Mouse (Mus musculus): ENCODE results near the gene Pkn1. TPM values are rescaled to one million over a fixed set of nuclear protein-coding genes. Genes with fewer than 3 reads are reported as not detected.

Pkn1 gene
- polyA plus RNA-seq, 1 experiment = 174 TPM

DNA sequence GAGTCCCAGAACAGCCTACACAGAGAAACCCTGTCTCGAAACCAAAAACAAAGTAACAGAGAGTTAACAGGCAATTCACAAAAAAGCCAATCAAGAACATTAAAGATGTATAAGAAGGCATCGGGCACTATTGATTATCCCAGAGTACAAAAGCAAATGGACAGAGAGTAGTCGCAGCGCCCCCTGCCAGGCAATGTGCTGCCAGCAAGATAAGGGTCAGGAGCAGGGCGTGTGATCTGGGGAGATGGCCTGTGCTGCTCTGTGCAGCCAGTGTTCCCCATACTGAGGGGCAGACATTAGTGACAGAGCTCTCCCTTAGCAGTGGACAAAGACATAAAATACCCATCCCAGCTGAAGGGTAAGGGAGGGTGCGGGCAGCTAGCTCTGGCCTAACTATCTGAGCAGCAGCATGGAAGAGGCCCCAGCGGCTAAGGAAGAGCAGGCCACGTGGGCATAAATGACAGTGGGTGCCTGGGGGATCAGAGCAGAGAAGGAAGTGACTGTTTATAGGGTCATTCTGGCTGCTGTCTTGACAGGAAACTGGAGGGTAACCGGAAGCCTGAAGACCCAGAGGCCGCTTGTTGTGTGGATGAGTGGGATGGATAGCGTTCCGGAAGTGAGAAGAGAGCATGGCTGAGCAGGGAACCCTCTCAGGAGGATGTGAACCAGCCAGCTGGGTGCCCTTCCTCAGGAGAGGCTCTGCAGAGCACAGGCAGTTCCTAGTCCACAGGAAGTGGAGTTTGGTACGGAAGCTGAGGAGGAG lies 42.3 kb downstream of the Pkn1 start:
- H3K27ac ChIP-seq (ENCODE audit: insufficient read depth, low read depth, low read length) = no peak overlapping the region
- no peak overlapping the region for H3K4me3 ChIP-seq (ENCODE audit: insufficient read depth, low read length)
- peaks cover 10% of the 10 kb centered on the region for H3K4me1 ChIP-seq (ENCODE audit: control insufficient read depth, insufficient read depth, low read length)

DNA sequence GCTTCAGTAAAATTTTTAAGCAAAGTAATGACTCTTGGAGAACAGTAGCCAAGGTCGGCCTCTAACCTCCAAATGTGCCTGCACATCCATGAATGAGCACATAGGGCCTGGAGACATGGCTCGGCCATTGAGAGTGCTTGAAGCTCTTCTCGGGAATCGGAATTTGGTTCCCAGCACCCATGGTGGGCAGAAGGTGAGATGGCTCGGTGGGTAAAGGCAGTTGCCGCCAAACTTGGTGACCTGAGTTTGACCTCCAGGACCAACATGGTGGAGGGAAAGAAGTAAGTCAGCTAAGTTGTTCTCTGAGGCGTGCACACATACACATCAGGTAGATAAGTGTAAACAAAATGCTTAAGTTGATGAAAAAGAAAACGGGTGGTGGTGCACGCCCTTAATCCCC lies 42.9 kb downstream of the Pkn1 start:
- TF ChIP-seq CTCF (IDR thresholded peaks at IDR 0.05; ENCODE audit: low read depth, low read length) = no peak
- TF ChIP-seq POLR2A (IDR thresholded peaks at IDR 0.05; ENCODE audit: borderline replicate concordance, low read depth, low read length) = no peak
- Histone ChIP-seq H3K4me3 (ENCODE audit: insufficient read depth, low read length) (no peak overlapping the region), H3K4me1 (ENCODE audit: control insufficient read depth, insufficient read depth, low read length) (peaks cover 10% of the 10 kb centered on the region), H3K27ac (ENCODE audit: insufficient read depth, low read depth, low read length) (no peak overlapping the region)

More for the DNA sequence above, 42.3 kb downstream of the Pkn1 start:
- TF ChIP-seq POLR2A (IDR thresholded peaks at IDR 0.05; ENCODE audit: borderline replicate concordance, low read depth, low read length) (no peak), CTCF (IDR thresholded peaks at IDR 0.05; ENCODE audit: low read depth, low read length) (no peak)

DNA sequence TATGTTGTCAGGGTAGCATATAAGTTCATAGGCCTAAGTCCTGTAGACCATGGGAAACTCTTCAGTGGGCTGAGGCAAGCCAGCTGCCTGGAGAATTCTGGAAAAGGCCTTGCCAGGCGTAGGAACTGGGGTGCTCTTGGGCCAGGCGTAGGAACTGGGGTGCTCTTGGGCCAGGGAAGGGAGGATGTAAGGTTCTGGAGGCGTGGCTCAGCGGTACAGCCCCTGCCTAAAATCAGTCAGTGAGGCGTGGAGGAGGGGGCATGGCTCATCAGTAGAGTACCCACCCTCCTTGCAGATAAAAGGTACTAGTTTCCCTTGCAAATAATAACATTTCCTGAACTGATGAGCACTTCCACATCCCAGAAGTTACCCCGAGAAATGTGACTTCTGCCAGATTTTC lies 44.3 kb downstream of the Pkn1 start:
- TF ChIP-seq CTCF (IDR thresholded peaks at IDR 0.05; ENCODE audit: low read depth, low read length) (no peak), POLR2A (IDR thresholded peaks at IDR 0.05; ENCODE audit: borderline replicate concordance, low read depth, low read length) (no peak)
- Histone ChIP-seq H3K4me3 (ENCODE audit: insufficient read depth, low read length) (no peak overlapping the region), H3K4me1 (ENCODE audit: control insufficient read depth, insufficient read depth, low read length) (peaks cover 10% of the 10 kb centered on the region), H3K27ac (ENCODE audit: insufficient read depth, low read depth, low read length) (no peak overlapping the region)

DNA sequence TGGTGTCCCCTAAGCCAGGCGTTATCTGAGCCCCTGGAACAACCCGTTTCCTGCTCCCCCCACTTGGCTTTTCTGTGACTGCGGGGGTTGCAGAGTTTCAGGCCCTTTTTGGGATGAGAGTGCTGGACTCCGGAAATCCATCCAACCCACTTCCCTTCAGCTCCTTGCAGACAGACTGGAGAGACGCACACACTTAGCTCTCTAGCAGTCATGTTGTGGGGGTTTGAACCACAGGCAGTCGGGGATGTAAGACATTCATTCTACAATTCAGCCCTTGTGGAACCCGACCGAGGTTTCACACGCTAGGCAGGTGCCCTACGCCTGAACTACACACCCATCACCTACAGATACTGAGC lies 45.3 kb downstream of the Pkn1 start:
- Histone ChIP-seq H3K4me3 (ENCODE audit: insufficient read depth, low read length) (peak overlapping the region; percentile 89), H3K4me1 (ENCODE audit: control insufficient read depth, insufficient read depth, low read length) (peaks cover 10% of the 10 kb centered on the region), H3K27ac (ENCODE audit: insufficient read depth, low read depth, low read length) (peak overlapping the region; percentile 50)
- TF ChIP-seq POLR2A (IDR thresholded peaks at IDR 0.05; ENCODE audit: borderline replicate concordance, low read depth, low read length) (no peak), CTCF (IDR thresholded peaks at IDR 0.05; ENCODE audit: low read depth, low read length) (no peak)

DNA sequence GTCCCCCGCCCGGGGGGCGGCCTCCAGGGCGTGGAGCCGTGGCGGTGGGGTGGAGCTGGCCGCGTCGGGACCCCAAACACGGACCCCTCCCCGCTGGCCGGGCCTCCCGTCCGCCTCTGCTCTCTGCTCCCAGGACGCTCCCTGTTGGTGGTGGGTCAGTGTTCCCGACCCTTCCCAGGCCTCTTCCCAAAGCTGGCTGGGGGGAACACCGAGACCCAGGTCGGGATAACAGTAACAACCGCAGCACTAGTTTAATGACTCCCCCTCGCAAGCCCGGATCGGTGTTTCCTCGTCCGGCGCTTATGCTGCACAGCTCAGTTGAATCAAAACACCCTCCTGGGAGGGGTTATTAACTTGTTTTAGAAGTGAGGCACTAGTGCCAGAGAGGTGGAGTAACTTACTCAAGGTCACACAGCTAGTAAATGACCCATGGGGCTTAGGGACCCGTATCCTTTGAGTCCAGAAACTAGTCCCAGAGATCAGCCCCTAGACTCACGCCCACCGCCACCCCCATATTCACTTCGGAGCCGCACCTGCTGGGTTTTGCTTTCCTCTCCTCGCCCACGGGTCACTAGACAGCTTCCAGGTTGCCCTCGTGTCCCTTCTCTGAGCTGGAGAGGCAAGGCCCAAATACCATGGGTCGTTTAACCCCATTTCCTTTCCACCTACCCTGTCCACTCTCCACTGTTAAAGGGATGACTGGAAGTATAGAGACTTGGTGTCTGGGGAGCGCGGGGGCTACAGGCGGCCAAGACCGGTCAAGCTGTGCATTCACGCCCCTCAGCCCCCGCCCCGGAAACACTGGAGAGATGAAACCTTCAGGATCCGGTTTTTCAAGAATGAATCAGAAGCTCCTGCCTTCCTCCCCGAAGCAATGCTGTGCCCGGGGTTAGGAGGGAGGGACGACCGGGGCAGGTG lies 46.0 kb downstream of the Pkn1 start:
- TF ChIP-seq CTCF (IDR thresholded peaks at IDR 0.05; ENCODE audit: low read depth, low read length) (no peak), POLR2A (IDR thresholded peaks at IDR 0.05; ENCODE audit: borderline replicate concordance, low read depth, low read length) (no peak)
- Histone ChIP-seq H3K4me1 (ENCODE audit: control insufficient read depth, insufficient read depth, low read length) (peaks cover 10% of the 10 kb centered on the region), H3K4me3 (ENCODE audit: insufficient read depth, low read length) (peak overlapping the region; percentile 89), H3K27ac (ENCODE audit: insufficient read depth, low read depth, low read length) (peak overlapping the region; percentile 50)

DNA sequence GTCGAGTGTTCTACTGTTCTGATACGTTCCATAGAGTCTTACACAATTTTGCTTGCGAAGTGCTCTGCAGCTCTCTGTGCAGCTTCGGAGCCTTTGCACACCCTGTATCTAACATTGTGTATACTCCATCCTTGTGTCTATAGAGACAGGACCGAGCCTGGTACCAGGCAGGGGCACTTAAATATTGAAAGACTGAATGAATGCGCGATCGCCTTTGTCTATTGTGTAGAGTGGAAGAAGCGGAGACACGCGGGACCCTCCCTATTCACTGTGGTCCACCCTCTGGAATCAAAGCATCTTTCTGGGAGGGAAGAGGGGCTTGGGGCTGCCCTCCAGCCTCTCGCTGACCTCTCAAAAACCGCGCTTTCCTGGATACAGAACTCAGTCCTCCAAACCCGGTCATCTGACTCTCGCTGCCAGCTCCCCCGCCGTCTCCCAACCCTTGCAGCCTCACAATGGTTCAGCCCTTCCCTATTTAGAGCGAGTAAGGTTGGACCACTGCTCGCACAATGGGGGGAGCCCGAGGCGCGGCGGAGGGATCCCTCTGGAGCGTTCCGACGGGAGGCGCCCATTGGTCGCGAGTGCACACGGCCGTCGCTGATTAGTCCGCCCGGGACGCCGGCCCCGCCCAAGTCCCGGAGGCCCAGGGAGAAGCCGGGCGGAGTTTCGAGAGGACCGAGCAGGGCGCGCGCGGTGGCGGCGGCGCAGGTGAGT lies 46.8 kb downstream of the Pkn1 start, which contains the start of gene Gipc1:
Gene Gipc1, plus strand, starts transcription at position 648 of the 714 bp plus-strand sequence.
- H3K4me1 ChIP-seq (ENCODE audit: control insufficient read depth, insufficient read depth, low read length) = peaks cover 10% of the 10 kb centered on the region
- TF ChIP-seq POLR2A (IDR thresholded peaks at IDR 0.05; ENCODE audit: borderline replicate concordance, low read depth, low read length) (peak; percentile 71; the same call in 1 of the 2 replicates), CTCF (IDR thresholded peaks at IDR 0.05; ENCODE audit: low read depth, low read length) (no peak)
- peak within 1 kb of the TSS; percentile 89 for H3K4me3 ChIP-seq (ENCODE audit: insufficient read depth, low read length)
- H3K27ac ChIP-seq (ENCODE audit: insufficient read depth, low read depth, low read length) = peak within 1 kb of the TSS; percentile 50

DNA sequence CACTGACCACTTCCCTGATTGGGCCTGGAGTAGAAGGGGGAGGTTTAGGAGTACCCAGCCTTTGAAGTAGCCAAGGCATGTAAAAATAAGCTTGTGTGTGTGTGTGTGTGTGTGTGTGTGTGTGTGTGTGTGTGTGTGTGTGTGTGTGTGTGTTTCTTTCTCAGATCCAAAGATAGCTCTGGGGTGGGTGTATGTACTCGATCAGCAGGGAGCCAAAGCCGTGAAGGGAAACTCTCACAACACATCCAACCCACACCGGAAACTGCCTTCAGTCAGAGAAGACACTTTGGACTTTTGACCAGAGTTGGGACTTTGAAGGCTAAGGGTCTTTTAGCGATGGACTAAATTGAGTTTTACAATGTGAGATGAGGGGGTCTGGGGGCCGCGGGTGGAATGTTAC lies 49.3 kb downstream of the Pkn1 start:
- H3K4me1 ChIP-seq (ENCODE audit: control insufficient read depth, insufficient read depth, low read length) = peaks cover 9% of the 10 kb centered on the region
- no peak overlapping the region for H3K4me3 ChIP-seq (ENCODE audit: insufficient read depth, low read length)
- no peak overlapping the region for H3K27ac ChIP-seq (ENCODE audit: insufficient read depth, low read depth, low read length)
- no peak for TF ChIP-seq POLR2A (IDR thresholded peaks at IDR 0.05; ENCODE audit: borderline replicate concordance, low read depth, low read length)
- TF ChIP-seq CTCF (IDR thresholded peaks at IDR 0.05; ENCODE audit: low read depth, low read length) = no peak

DNA sequence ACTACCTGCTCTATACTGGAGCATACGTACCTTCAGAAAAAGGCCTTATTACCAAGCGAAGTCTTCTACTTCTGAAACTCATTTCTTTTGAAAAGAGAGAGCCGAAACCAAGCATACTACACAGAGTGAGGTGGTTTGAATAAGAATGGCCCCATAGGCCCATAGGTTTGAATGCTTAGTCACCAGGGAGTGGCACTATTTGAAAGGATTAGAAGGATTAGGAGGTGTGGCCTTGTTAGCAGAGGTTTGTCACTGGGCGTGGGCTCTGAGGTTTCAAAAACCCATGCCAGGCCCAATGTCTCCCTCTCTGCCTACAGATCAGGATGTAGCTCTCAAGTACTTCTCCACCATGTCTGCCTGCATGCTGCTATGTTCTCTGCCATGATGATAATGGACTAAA lies 50.9 kb downstream of the Pkn1 start:
- peaks cover 3% of the 10 kb centered on the region; the same call in 1 of the 2 replicates for H3K4me1 ChIP-seq (ENCODE audit: control insufficient read depth, insufficient read depth, low read length)
- H3K4me3 ChIP-seq (ENCODE audit: insufficient read depth, low read length) = no peak overlapping the region
- H3K27ac ChIP-seq (ENCODE audit: insufficient read depth, low read depth, low read length) = no peak overlapping the region
- TF ChIP-seq POLR2A (IDR thresholded peaks at IDR 0.05; ENCODE audit: borderline replicate concordance, low read depth, low read length) (no peak), CTCF (IDR thresholded peaks at IDR 0.05; ENCODE audit: low read depth, low read length) (no peak)

DNA sequence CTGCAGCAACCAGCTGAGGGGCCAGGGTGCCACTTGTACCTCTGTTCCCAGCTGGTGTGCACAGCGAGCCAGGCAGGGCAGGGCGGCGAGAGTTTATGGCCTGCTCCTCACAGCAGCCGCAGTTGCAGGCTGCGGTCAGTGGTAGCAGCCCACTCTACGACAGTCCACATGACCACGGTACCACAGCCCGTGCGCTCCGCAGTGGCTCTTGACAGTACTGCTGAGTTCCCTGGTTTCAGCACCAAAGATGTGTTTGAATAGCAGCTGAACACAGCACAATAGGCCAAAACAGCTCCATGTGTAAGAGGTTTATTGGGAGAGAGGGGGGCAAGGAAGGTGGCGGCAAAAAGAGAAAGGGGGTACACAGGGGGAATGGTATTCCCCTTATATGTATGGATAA lies 51.5 kb downstream of the Pkn1 start:
- Histone ChIP-seq H3K4me1 (ENCODE audit: control insufficient read depth, insufficient read depth, low read length) (peaks cover 3% of the 10 kb centered on the region; the same call in 1 of the 2 replicates), H3K4me3 (ENCODE audit: insufficient read depth, low read length) (no peak overlapping the region), H3K27ac (ENCODE audit: insufficient read depth, low read depth, low read length) (no peak overlapping the region)
- TF ChIP-seq CTCF (IDR thresholded peaks at IDR 0.05; ENCODE audit: low read depth, low read length) = no peak
